Mouse (Mus musculus): ENCODE measurements around the gene Mei1. TPM values are rescaled to one million over a fixed set of nuclear protein-coding genes. Genes with fewer than 3 reads are reported as not detected.

Gene Mei1
- polyA plus RNA-seq (2012; fragmentation: generic; extraction: Trizol) = under 1 TPM in 1 of 2 experiments, not detected in 1; 0.01 TPM

DNA sequence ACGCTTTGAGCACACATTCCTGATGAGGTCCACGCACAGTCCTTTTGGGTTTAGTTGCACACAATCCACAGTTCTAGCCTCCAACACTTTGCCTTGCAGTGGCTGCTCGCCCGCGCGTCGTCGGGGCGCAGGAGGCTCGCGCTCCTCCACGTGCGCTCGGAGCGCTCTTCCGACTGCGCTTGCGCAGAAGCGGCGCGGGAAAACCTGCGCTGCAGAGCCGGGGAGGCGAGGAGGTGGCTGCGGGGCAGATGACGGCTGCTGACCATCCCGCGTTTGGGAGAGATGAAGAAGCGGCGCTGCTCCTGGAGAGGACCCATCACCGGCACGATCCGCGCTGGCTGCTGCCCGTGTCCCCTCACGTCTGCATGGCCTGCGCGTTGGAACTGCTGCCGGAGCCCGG, at the start of gene Mei1:
Mei1 (plus strand) TSS at position 99 of the 400 bp plus-strand sequence.

GRCm38 (mm10) chr15:82033762-82034161, 36.0 kb upstream of the Mei1 start, which contains the start of gene Desi1:
Gene Desi1 (minus strand): TSS chr15:82033862.

DNA sequence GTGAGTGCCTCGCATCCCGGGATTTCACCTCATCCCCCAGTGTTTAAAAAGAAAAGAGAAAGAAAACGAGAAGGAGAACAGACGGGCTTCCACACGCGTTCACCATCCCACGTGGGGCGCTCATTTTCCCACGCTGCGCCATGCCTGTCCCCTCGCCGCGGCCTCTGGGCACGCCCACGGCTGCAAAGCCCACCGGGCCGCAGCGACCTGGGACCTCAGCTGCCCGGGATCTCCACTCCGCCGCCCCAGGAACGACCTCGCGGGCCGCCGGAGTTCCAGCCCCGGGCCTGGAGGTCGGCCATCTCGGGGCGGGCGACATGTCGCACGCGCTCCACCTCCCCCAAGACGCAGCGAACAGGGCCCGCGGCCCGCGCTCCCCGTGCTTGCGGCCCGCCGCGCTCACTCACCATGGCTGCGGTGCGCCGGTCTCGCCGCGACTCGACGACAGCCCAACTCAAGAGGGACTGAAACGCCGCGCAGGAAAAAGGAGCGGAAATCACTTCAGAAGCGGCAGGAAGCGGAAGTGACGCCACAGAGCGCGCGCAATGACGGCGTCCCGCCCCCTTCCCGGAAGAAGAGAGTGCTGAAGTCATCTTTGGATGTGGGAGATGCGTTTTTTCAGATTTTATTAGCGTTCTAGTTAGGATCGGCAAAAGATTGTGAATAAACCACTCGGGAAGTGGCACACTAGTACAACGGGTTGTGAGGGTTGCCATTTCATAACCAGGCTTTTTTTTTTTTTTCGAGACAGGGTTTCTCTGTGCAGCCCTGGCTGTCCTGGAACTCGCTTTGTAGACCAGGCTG, 22.5 kb upstream of the Mei1 start, which contains the start of gene Snu13:
Snu13 (minus strand) TSS at position 519 of the 804 bp plus-strand sequence.

GRCm38 (mm10) chr15:82058719-82059201, 11.0 kb upstream of the Mei1 start, which contains the start of gene 4930407I10Rik:
Gene 4930407I10Rik (plus strand): TSS chr15:82059151.

DNA sequence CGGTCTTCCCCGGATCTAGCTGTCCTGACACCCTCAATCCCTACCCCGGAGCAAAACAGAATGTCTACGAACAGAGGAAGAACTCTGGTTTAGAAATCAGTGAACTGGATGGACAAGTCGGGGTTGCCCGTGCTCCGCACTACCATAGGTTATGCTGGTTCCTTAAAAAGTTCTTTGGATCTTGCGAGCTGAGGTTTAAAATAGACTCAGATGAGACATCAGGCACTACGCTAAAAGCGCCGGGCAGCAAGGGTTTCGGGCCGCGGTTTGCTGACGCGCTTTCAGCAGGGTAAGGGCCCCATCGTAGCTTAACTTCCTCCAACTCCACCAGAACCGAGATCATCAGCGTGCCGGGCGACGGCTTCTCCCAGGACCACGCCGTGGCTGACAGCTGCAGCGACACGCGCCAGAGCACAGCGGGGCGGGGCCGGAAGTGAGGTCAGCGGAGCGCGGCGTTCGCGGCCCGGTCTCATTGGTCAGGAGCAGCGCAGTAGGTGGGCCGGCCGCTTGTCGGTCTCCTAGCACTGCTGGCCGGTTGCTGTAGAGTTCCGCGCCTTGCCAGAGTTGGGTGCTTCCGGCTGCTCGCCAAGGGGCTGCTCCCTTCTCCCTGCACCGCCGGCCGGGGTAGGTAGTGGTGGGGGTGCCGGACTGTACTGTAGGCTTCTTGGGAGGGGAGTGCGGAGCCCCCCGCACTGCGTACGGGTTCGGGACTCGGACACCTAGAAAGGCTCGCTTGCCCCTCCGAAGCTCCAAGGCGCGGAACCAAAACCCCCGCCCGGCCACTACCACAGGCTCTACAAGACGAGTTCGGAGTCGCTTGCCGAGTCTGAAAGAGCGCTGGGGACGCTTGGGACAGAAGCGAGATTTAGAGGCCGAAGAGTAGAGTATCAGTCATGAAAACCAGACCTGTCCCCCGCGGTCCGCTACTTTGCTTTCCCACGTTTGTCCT, 57.9 kb downstream of the Mei1 start, which contains the start of gene Ccdc134:
Ccdc134 (plus strand) TSS at position 497 of the 949 bp plus-strand sequence.

DNA sequence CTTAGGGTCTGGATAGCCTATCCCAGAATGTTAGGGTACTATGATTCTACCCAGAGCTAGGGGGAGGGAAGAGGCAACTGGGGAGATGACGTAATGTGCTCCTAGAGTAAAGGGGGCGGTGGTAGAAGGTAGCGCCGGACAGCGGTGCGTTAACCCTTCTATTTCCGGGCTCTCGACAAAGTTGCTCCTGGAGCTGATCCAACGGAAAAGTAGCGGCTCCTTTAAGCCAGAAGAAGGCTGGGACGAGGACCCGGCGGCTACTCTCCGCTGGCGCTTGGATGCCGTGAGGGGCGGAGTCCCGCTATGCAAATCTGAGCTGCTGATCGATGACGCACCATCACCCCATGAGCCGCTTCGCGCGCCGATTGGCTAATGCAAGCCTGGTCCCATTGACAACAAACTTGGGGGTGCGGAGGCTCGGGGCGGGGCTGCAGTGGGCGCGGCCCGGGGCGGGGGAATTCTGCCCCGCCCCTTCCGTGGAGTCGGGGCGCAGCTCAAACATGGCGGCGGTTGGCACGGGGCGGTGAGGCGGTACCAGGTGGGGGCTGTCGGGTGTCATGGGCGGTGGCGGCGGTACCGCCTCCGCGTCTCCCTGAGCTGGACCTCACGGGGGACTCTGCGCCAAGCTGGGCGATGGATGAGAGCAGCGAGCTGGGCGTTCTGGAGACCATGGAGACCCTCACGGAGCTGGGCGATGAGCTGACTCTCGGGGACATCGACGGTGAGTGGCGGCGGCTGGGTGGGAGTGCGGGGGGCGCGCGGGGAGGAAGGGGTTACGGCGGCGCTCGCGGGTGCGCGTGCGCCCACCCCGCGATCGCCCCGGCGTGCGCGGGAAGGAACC, 77.2 kb downstream of the Mei1 start, which contains the start of gene Srebf2:
Srebf2 (plus strand) TSS at position 412 of the 841 bp plus-strand sequence.

Other genes with a start within 250 kb of the Mei1 start
- 10 to 100 TPM in 1 of 2 experiments, 1 to 10 TPM in 1; 4.6 to 27.0 TPM for gene Tob2, start 211.2 kb upstream of the Mei1 start, polyA plus RNA-seq (2012; fragmentation: generic; extraction: Trizol)
- 100 to 1,000 TPM in 1 of 2 experiments, 10 to 100 TPM in 1; 74.6 to 139 TPM for gene Phf5a, start 198.1 kb upstream of the Mei1 start, polyA plus RNA-seq (2012; fragmentation: generic; extraction: Trizol)
- 100 to 1,000 TPM; 146 to 306 TPM for gene Aco2, start 197.7 kb upstream of the Mei1 start, polyA plus RNA-seq (2012; fragmentation: generic; extraction: Trizol)
- gene Polr3h, start 143.8 kb upstream of the Mei1 start, polyA plus RNA-seq (2012; fragmentation: generic; extraction: Trizol) = 100 to 1,000 TPM; 125 to 258 TPM
- 1 to 10 TPM in 1 of 2 experiments, under 1 TPM in 1; 0.05 to 2.0 TPM for gene Csdc2, start 133.2 kb upstream of the Mei1 start, polyA plus RNA-seq (2012; fragmentation: generic; extraction: Trizol)
- gene Pmm1, start 109.1 kb upstream of the Mei1 start, polyA plus RNA-seq (2012; fragmentation: generic; extraction: Trizol) = 100 to 1,000 TPM; 110 to 119 TPM
- gene 1700029P11Rik, start 89.5 kb upstream of the Mei1 start, polyA plus RNA-seq (2012; fragmentation: generic; extraction: Trizol) = not detected
- 10 to 100 TPM; 23.7 to 40.7 TPM for gene Xrcc6, start 82.2 kb upstream of the Mei1 start, polyA plus RNA-seq (2012; fragmentation: generic; extraction: Trizol)
- gene Desi1, start 36.1 kb upstream of the Mei1 start, polyA plus RNA-seq (2012; fragmentation: generic; extraction: Trizol) = 10 to 100 TPM; 28.2 to 46.7 TPM
- gene Snu13, start 22.4 kb upstream of the Mei1 start, polyA plus RNA-seq (2012; fragmentation: generic; extraction: Trizol) = 100 to 1,000 TPM; 121 to 181 TPM
- gene 4930407I10Rik, start 10.8 kb upstream of the Mei1 start, polyA plus RNA-seq (2012; fragmentation: generic; extraction: Trizol) = under 1 TPM in 1 of 2 experiments, not detected in 1; 0.01 TPM
- gene Ccdc134, start 57.9 kb downstream of the Mei1 start, polyA plus RNA-seq (2012; fragmentation: generic; extraction: Trizol) = 10 to 100 TPM in 1 of 2 experiments, 1 to 10 TPM in 1; 6.5 to 13.8 TPM
- 100 to 1,000 TPM in 1 of 2 experiments, 10 to 100 TPM in 1; 70.2 to 128 TPM for gene Srebf2, start 77.2 kb downstream of the Mei1 start, polyA plus RNA-seq (2012; fragmentation: generic; extraction: Trizol)
- under 1 TPM in 1 of 2 experiments, not detected in 1; 0.28 TPM for gene Shisa8, start 142.8 kb downstream of the Mei1 start, polyA plus RNA-seq (2012; fragmentation: generic; extraction: Trizol)
- gene Tnfrsf13c, start 154.4 kb downstream of the Mei1 start, polyA plus RNA-seq (2012; fragmentation: generic; extraction: Trizol) = under 1 TPM in 1 of 2 experiments, not detected in 1; 0.61 TPM
- gene Cenpm, start 174.8 kb downstream of the Mei1 start, polyA plus RNA-seq (2012; fragmentation: generic; extraction: Trizol) = 100 to 1,000 TPM; 147 to 179 TPM
- gene 1500009C09Rik, start 182.4 kb downstream of the Mei1 start, polyA plus RNA-seq (2012; fragmentation: generic; extraction: Trizol) = not detected
- gene Sept3, start 204.9 kb downstream of the Mei1 start, polyA plus RNA-seq (2012; fragmentation: generic; extraction: Trizol) = under 1 TPM in 1 of 2 experiments, not detected in 1; 0.04 TPM
- gene Wbp2nl, start 229.0 kb downstream of the Mei1 start, polyA plus RNA-seq (2012; fragmentation: generic; extraction: Trizol) = not detected

All from C3H10T1/2 (cell line).